Mouse (Mus musculus) forebrain, embryonic 14.5 days (tissue): ENCODE results near the gene Gm20518. TPM values are rescaled to one million over a fixed set of nuclear protein-coding genes. Genes with fewer than 3 reads are reported as not detected.

Experiments
- ATAC-seq: fragments of 200-750 bp; cut with Nextera tagmentation; 2 replicates; pipeline ENCODE4 v1.8.0; 2017; ENCODE audit warnings: mild to moderate bottlenecking, moderate library complexity
- DNase-seq: peaks from one replicate; pipeline ENCODE4 v3.0.0-alpha.2; 2015; ENCODE audit warnings: low spot score
- H3K27ac ChIP-seq: fragments of 300-500 bp; sonication (generic); 2 replicates; pipeline ENCODE4 v1.5.1; 2014; ENCODE audit warnings: low read depth, mild to moderate bottlenecking, control low read depth, low read length, moderate library complexity
- H3K27me3 ChIP-seq: fragments of 300-500 bp; sonication (generic); replicated peaks from 2 replicates; pipeline ENCODE4 v1.6.1; 2014; ENCODE audit warnings: low read length, control low read depth, mixed read lengths; ENCODE audit not compliant: control insufficient read depth, insufficient read depth
- H3K36me3 ChIP-seq: fragments of 300-500 bp; sonication (generic); 2 replicates; pipeline ENCODE4 v1.6.1; 2014; ENCODE audit warnings: low read length, control low read depth; ENCODE audit not compliant: control insufficient read depth, insufficient read depth
- H3K4me1 ChIP-seq: fragments of 300-500 bp; sonication (generic); 2 replicates; pipeline ENCODE4 v1.6.1; 2014; ENCODE audit warnings: antibody characterized with exemption, low read length, control low read depth; ENCODE audit not compliant: control insufficient read depth, insufficient read depth
- H3K4me2 ChIP-seq: fragments of 300-500 bp; sonication (generic); 2 replicates; pipeline ENCODE4 v1.6.1; 2014; ENCODE audit warnings: mild to moderate bottlenecking, control low read depth, low read length
- H3K4me3 ChIP-seq: fragments of 300-500 bp; sonication (generic); 2 replicates; pipeline ENCODE4 v1.5.1; 2014; ENCODE audit warnings: low read depth, low read length, control low read depth
- H3K9ac ChIP-seq: fragments of 300-500 bp; sonication (generic); 2 replicates; pipeline ENCODE4 v1.6.1; 2014; ENCODE audit warnings: mild to moderate bottlenecking, low read length, control low read depth, moderate library complexity
- H3K9me3 ChIP-seq: fragments of 300-500 bp; sonication (generic); replicated peaks from 2 replicates; pipeline ENCODE4 v1.6.1; 2016; ENCODE audit warnings: low read length, control low read depth, mixed read lengths; ENCODE audit not compliant: control insufficient read depth
- WGBS: fragments of 180-500 bp; shearing (Covaris S2); extraction: QIAGEN DNeasy Blood & Tissue Kit; methylation state at CpG from one replicate; pipeline ENCODE4 v1.1.7; 2014; 5-methylcytosine and 5-hydroxymethylcytosine counted together
- polyA plus RNA-seq: library from polyadenylated mRNA; unstranded; fragments of >200 nt; fragmentation: Nextera tagmentation; extraction: Ambion mirVana; gene quantifications from 2 replicates; pipeline ENCODE4 v1.2.1, GENCODE M21; 2014

Gene Gm20518
- 0.26 and 0.38 TPM in 2 replicates for polyA plus RNA-seq

- WGBS, result under 1% methylated on average over 30 of the region's 38 CpGs
- Histone ChIP-seq H3K4me2 (peak within 1 kb of the TSS; percentile 95), H3K36me3 (no peaks in the 10 kb centered on the region), H3K4me3 (peak within 1 kb of the TSS; percentile 97), H3K9me3 (no peaks in the 10 kb centered on the region), H3K27me3 (no peaks in the 10 kb centered on the region), H3K4me1 (peaks cover 16% of the 10 kb centered on the region), H3K27ac (peak within 1 kb of the TSS; percentile 94), H3K9ac (peak within 1 kb of the TSS; percentile 99)
- peak; percentile 97 for ATAC-seq
- DNase-seq, result peak; percentile 99
Observed at GRCm38 (mm10) chr16:17891567-17891959, at the start of gene Gm20518. Gene Gm20518, minus strand, starts transcription at chr16:17891671.

GRCm38 (mm10) chr16:17939255-17939751 is 47.8 kb upstream of the Gm20518 start:
- ATAC-seq (0 out of 2 replicates have a peak, but pooled peaks have one; percentile 26), DNase-seq (no peak)
- no peaks in the 10 kb centered on the region for H3K36me3 ChIP-seq
- 43% methylated on average over 9 of the region's 9 CpGs for WGBS
- no peaks in the 10 kb centered on the region; the same call in 1 of the 2 replicates for H3K27me3 ChIP-seq
- no peak overlapping the region for H3K4me2 ChIP-seq
- no peak overlapping the region for H3K9ac ChIP-seq
- no peaks in the 10 kb centered on the region for H3K4me1 ChIP-seq
- no peak overlapping the region for H3K4me3 ChIP-seq
- 0 out of 2 replicates have a peak overlapping the region, but pooled peaks have one; percentile 5 for H3K27ac ChIP-seq
- no peaks in the 10 kb centered on the region for H3K9me3 ChIP-seq

GRCm38 (mm10) chr16:17938821-17939220 is 47.4 kb upstream of the Gm20518 start:
- Histone ChIP-seq H3K4me3 (no peak overlapping the region), H3K4me2 (no peak overlapping the region), H3K9ac (no peak overlapping the region), H3K36me3 (no peaks in the 10 kb centered on the region), H3K9me3 (no peaks in the 10 kb centered on the region), H3K27ac (no peak overlapping the region), H3K27me3 (no peaks in the 10 kb centered on the region; the same call in 1 of the 2 replicates), H3K4me1 (no peaks in the 10 kb centered on the region)
- WGBS, result 8% methylated on average over 7 of the region's 7 CpGs
- ATAC-seq (peak; percentile 79; the same call in 1 of the 2 replicates), DNase-seq (peak; percentile 70)

- Histone ChIP-seq H3K4me1 (no peaks in the 10 kb centered on the region), H3K4me2 (no peak overlapping the region), H3K4me3 (no peak overlapping the region), H3K27ac (no peak overlapping the region), H3K9me3 (no peaks in the 10 kb centered on the region), H3K9ac (no peak overlapping the region), H3K27me3 (no peaks in the 10 kb centered on the region; the same call in 1 of the 2 replicates), H3K36me3 (no peaks in the 10 kb centered on the region)
- WGBS, result 83% methylated on average over 7 of the region's 7 CpGs
- ATAC-seq (no peak), DNase-seq (no peak)
Observed at GRCm38 (mm10) chr16:17938187-17938586, 46.7 kb upstream of the Gm20518 start.

GRCm38 (mm10) chr16:17936776-17937175 is 45.3 kb upstream of the Gm20518 start:
- H3K27ac ChIP-seq, result no peak overlapping the region
- no peaks in the 10 kb centered on the region for H3K4me1 ChIP-seq
- DNase-seq (no peak), ATAC-seq (no peak)
- no peak overlapping the region for H3K4me3 ChIP-seq
- WGBS, result 87% methylated on average over 10 of the region's 10 CpGs
- no peaks in the 10 kb centered on the region for H3K36me3 ChIP-seq
- H3K4me2 ChIP-seq, result no peak overlapping the region
- H3K9ac ChIP-seq, result no peak overlapping the region
- no peaks in the 10 kb centered on the region for H3K9me3 ChIP-seq
- no peaks in the 10 kb centered on the region; the same call in 1 of the 2 replicates for H3K27me3 ChIP-seq

- 66% methylated on average over 3 of the region's 3 CpGs for WGBS
- no peaks in the 10 kb centered on the region for H3K9me3 ChIP-seq
- H3K4me1 ChIP-seq, result no peaks in the 10 kb centered on the region
- no peak overlapping the region for H3K9ac ChIP-seq
- no peaks in the 10 kb centered on the region; the same call in 1 of the 2 replicates for H3K27me3 ChIP-seq
- H3K36me3 ChIP-seq, result no peaks in the 10 kb centered on the region
- no peak for ATAC-seq
- H3K27ac ChIP-seq, result no peak overlapping the region
- DNase-seq, result no peak
- H3K4me3 ChIP-seq, result no peak overlapping the region
- H3K4me2 ChIP-seq, result no peak overlapping the region
Observed at GRCm38 (mm10) chr16:17934445-17934910, 43.0 kb upstream of the Gm20518 start.

- Histone ChIP-seq H3K36me3 (no peaks in the 10 kb centered on the region), H3K9ac (no peak overlapping the region), H3K4me3 (no peak overlapping the region), H3K27me3 (no peaks in the 10 kb centered on the region; the same call in 1 of the 2 replicates), H3K4me1 (no peaks in the 10 kb centered on the region; the same call in 1 of the 2 replicates), H3K4me2 (no peak overlapping the region), H3K9me3 (no peaks in the 10 kb centered on the region), H3K27ac (no peak overlapping the region)
- DNase-seq (no peak), ATAC-seq (no peak)
- 75% methylated on average over 9 of the region's 9 CpGs for WGBS
Observed at GRCm38 (mm10) chr16:17933594-17934444, 42.3 kb upstream of the Gm20518 start.

- no peak overlapping the region for H3K27ac ChIP-seq
- ATAC-seq (no peak), DNase-seq (no peak)
- H3K4me3 ChIP-seq, result no peak overlapping the region
- no peaks in the 10 kb centered on the region for H3K9me3 ChIP-seq
- H3K4me1 ChIP-seq, result peaks cover 1% of the 10 kb centered on the region
- H3K27me3 ChIP-seq, result no peaks in the 10 kb centered on the region; the same call in 1 of the 2 replicates
- H3K4me2 ChIP-seq, result no peak overlapping the region
- no peaks in the 10 kb centered on the region for H3K36me3 ChIP-seq
- H3K9ac ChIP-seq, result no peak overlapping the region
- 59% methylated on average over 5 of the region's 5 CpGs for WGBS
Observed at GRCm38 (mm10) chr16:17931906-17932460, 40.5 kb upstream of the Gm20518 start.
